Mouse (Mus musculus) MEL-GATA-1-ER (cell line): ENCODE results near the gene Ndufb7.

Source experiments
- DNase-seq: peaks from one replicate; pipeline ENCODE4 v3.0.0-alpha.2; 2012; ENCODE audit warnings: low read depth; ENCODE audit errors: extremely low read depth

Gene Ndufb7

GRCm38 (mm10) chr8:83599814-83600213 is 33.3 kb downstream of the Ndufb7 start:
- no peak for DNase-seq

GRCm38 (mm10) chr8:83602650-83603029 is 36.2 kb downstream of the Ndufb7 start:
- no peak for DNase-seq

- peak; percentile 90 for DNase-seq
Measured at GRCm38 (mm10) chr8:83607661-83608397, 41.4 kb downstream of the Ndufb7 start, which contains the start of the genes Tecr and Dnajb1. Gene Tecr, minus strand, starts transcription at chr8:83607971. Gene Dnajb1, plus strand, starts transcription at chr8:83608193.

- DNase-seq = peak; percentile 50
Measured at GRCm38 (mm10) chr8:83608398-83608829, 41.9 kb downstream of the Ndufb7 start.

GRCm38 (mm10) chr8:83609086-83609485 is 42.6 kb downstream of the Ndufb7 start:
- no peak for DNase-seq

- DNase-seq = peak; percentile 22
Measured at GRCm38 (mm10) chr8:83609547-83610180, 43.2 kb downstream of the Ndufb7 start.

- DNase-seq = no peak
Measured at GRCm38 (mm10) chr8:83611921-83612320, 45.5 kb downstream of the Ndufb7 start.

GRCm38 (mm10) chr8:83613695-83614094 is 47.2 kb downstream of the Ndufb7 start:
- DNase-seq = no peak

- DNase-seq = no peak
Measured at GRCm38 (mm10) chr8:83616625-83617024, 50.2 kb downstream of the Ndufb7 start.

- DNase-seq = no peak
Measured at GRCm38 (mm10) chr8:83617111-83617510, 50.6 kb downstream of the Ndufb7 start.

- DNase-seq = no peak
Measured at GRCm38 (mm10) chr8:83618566-83618965, 52.1 kb downstream of the Ndufb7 start.

GRCm38 (mm10) chr8:83619568-83620285 is 53.3 kb downstream of the Ndufb7 start:
- no peak for DNase-seq
